Mouse (Mus musculus) left cerebral cortex, adult 18-20 months (tissue): ENCODE measurements around the gene Cetn4. TPM values are rescaled to one million over a fixed set of nuclear protein-coding genes. Genes with fewer than 3 reads are reported as not detected.
A peak's percentile ranks its signal among the peaks of the same experiment; 100 is the strongest.

Experiments used
- DNase-seq, 2 experiments: peaks; one replicate each; pipeline ENCODE4 v3.0.0; 2021 to 2022; ENCODE audit warnings: low spot score in 2 of 2, mixed read lengths in 1 of 2
- total RNA-seq, 2 experiments: library from RNA; stranded (reverse); gene quantifications; 2 replicates each; pipeline ENCODE4 v1.2.3; 2021

The Cetn4 gene
- total RNA-seq, 2 experiments from 2014 or later = 10.2 to 10.7 TPM

GRCm38 (mm10) chr3:37303392-37304139, 8.9 kb downstream of the Cetn4 start:
- DNase-seq = no peak

- DNase-seq = peak; percentile 25 to 54
Measured at GRCm38 (mm10) chr3:37302685-37303084, 9.8 kb downstream of the Cetn4 start.

- DNase-seq = no peak
Measured at GRCm38 (mm10) chr3:37299470-37299869, 13.0 kb downstream of the Cetn4 start.

GRCm38 (mm10) chr3:37292654-37293053, 19.9 kb downstream of the Cetn4 start:
- no peak for DNase-seq

GRCm38 (mm10) chr3:37291929-37292328, 20.6 kb downstream of the Cetn4 start:
- DNase-seq = no peak

- DNase-seq = no peak
Measured at GRCm38 (mm10) chr3:37290881-37291541, 21.5 kb downstream of the Cetn4 start.

- DNase-seq = no peak
Measured at GRCm38 (mm10) chr3:37289237-37289636, 23.3 kb downstream of the Cetn4 start.

- no peak for DNase-seq
Measured at GRCm38 (mm10) chr3:37283234-37283633, 29.3 kb downstream of the Cetn4 start.

- DNase-seq = no peak
Measured at GRCm38 (mm10) chr3:37282299-37282922, 30.1 kb downstream of the Cetn4 start.

- DNase-seq = no peak
Measured at GRCm38 (mm10) chr3:37280871-37281270, 31.6 kb downstream of the Cetn4 start.

- no peak for DNase-seq
Measured at GRCm38 (mm10) chr3:37280221-37280620, 32.3 kb downstream of the Cetn4 start.

- DNase-seq = no peak
Measured at GRCm38 (mm10) chr3:37274661-37275060, 37.8 kb downstream of the Cetn4 start.

- no peak for DNase-seq
Measured at GRCm38 (mm10) chr3:37273092-37273491, 39.4 kb downstream of the Cetn4 start.

- DNase-seq = peak; percentile 69 to 73
Measured at GRCm38 (mm10) chr3:37271209-37271608, 41.3 kb downstream of the Cetn4 start.

GRCm38 (mm10) chr3:37269926-37270325, 42.6 kb downstream of the Cetn4 start:
- no peak for DNase-seq

- peak in 1 of 2 experiments; percentile 26 for DNase-seq
Measured at GRCm38 (mm10) chr3:37268338-37268737, 44.2 kb downstream of the Cetn4 start.

GRCm38 (mm10) chr3:37259331-37259999, 53.0 kb downstream of the Cetn4 start:
- peak; percentile 70 to 80 for DNase-seq

GRCm38 (mm10) chr3:37257776-37258175, 54.7 kb downstream of the Cetn4 start:
- no peak for DNase-seq
